24 mouse cellular contexts compared by ENCODE assay signal in the genomic region with DNA sequence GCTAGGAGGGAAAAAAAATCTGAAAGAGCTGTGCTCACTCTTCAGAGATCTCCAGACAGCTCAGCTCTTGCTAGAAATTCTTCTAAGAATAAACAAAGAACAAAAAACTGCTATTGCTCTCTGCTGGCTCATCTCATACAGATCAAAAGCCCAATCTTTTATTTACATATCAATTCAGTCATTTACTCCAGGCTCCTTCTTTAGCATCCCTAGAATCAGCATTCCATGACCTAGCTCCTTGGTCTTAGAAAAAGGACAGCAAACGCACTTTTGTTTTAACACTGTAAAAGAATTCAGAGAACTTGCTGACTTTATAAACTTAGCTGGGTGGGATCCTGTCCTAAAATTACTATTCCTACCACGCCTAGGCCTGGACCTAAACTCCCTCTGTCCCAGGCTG. TPM values are rescaled to one million over a fixed set of nuclear protein-coding genes. Genes with fewer than 3 reads are reported as not detected.
A peak's percentile ranks its signal among the peaks of the same experiment; 100 is the strongest.
DNase-seq lines count a peak whose midpoint lies in the region; ATAC-seq and TF ChIP-seq lines count a peak whose summit lies in the region.
"Had no signal": no experiment of that assay in that cellular context is flagged by ENCODE, and none has a peak within 500 bp of the region (broad histone marks: within the 10 kb centered on the region; RNA-seq: fewer than 3 reads in every experiment).

No protein-coding gene starts in this region.

- no peak for TF ChIP-seq CTCF in heart, postnatal 0 days (IDR thresholded peaks at IDR 0.05; ENCODE audit: low read depth)

- intact Hi-C loops in heart, postnatal 14 days (cut with DNase I): no loop called here

- peaks cover 23% of the 10 kb centered on the region for H3K4me1 ChIP-seq in heart, postnatal 0 days (ENCODE audit: control insufficient read depth, insufficient read depth)
- H3K4me1 ChIP-seq: forebrain, embryonic 10.5 days; forebrain, embryonic 13.5 days; hindbrain, embryonic 10.5 days; hindbrain, embryonic 13.5 days; intestine, embryonic 15.5 days had no signal

- H3K36me3 ChIP-seq in heart, postnatal 0 days (replicated peaks; ENCODE audit: control insufficient read depth, insufficient read depth, low read length): 0 out of 2 replicates have a peak, but pooled peaks cover 4% of the 10 kb centered on the region
- H3K36me3 ChIP-seq: forebrain, embryonic 10.5 days; hindbrain, embryonic 10.5 days; hindbrain, embryonic 13.5 days; intestine, embryonic 15.5 days had no signal

- no peaks in the 10 kb centered on the region for H3K9me3 ChIP-seq in heart, postnatal 0 days (replicated peaks; ENCODE audit: control insufficient read depth, low read length)
- H3K9me3 ChIP-seq: forebrain, embryonic 10.5 days; forebrain, embryonic 13.5 days; heart, embryonic 12.5 days; hindbrain, embryonic 10.5 days; hindbrain, embryonic 13.5 days; intestine, embryonic 15.5 days had no signal

- no peak overlapping the region for H3K9ac ChIP-seq in heart, postnatal 0 days (replicated peaks; ENCODE audit: low read depth, low read length)
- H3K9ac ChIP-seq: forebrain, embryonic 13.5 days; heart, embryonic 12.5 days; hindbrain, embryonic 13.5 days; intestine, embryonic 15.5 days had no signal

- H3K4me2 ChIP-seq in heart, postnatal 0 days (ENCODE audit: low read depth, low read length): no peak overlapping the region
- H3K4me2 ChIP-seq: forebrain, embryonic 13.5 days; heart, embryonic 12.5 days; hindbrain, embryonic 13.5 days; intestine, embryonic 15.5 days had no signal

- WGBS in heart, postnatal 0 days: 82% methylated on average over 2 of the region's 2 CpGs

- no peak for DNase-seq in frontal cortex, adult 2 months (ENCODE audit: extremely low spot score in 1 of 2, low spot score in 1 of 2)
- no peak for DNase-seq in heart, postnatal 0 days (ENCODE audit: low spot score)
- DNase-seq in heart, postnatal 14 days: no peak
- DNase-seq in R1 (ENCODE audit: low read depth, low spot score): peak; percentile 80
- no peak for DNase-seq in B cell, adult 2 months
- DNase-seq: adrenal gland, adult 2 months; adrenal gland, postnatal 14 days; cerebellum, adult 11 months; cerebellum, adult 2 months; cerebellum, adult 9-11 months; gastrocnemius, postnatal 25 days; heart, adult 18-20 months; kidney, adult 11 months; kidney, adult 8-10 months had no signal

- H3K27me3 ChIP-seq in heart, postnatal 0 days (ENCODE audit: control insufficient read depth, insufficient read depth, low read length): no peaks in the 10 kb centered on the region
- H3K27me3 ChIP-seq: CH12.LX; forebrain, embryonic 13.5 days; heart, embryonic 12.5 days; hindbrain, embryonic 13.5 days; intestine, embryonic 15.5 days had no signal

- peak; percentile 51; the same call in 1 of the 2 replicates for ATAC-seq in frontal cortex, adult (ENCODE audit: low TSS enrichment)
- ATAC-seq in heart, postnatal 0 days (ENCODE audit: insufficient read depth, low read depth): no peak
- ATAC-seq: forebrain, embryonic 13.5 days; forebrain, embryonic 16.5 days; hindbrain, embryonic 16.5 days; intestine, embryonic 15.5 days had no signal

- TF ChIP-seq EP300 in heart, postnatal 0 days (IDR thresholded peaks at IDR 0.05; ENCODE audit: low read depth): no peak

- H3K27ac ChIP-seq in heart, postnatal 0 days (ENCODE audit: low read depth): peak overlapping the region; percentile 81
- H3K27ac ChIP-seq: forebrain, embryonic 10.5 days; forebrain, embryonic 13.5 days; hindbrain, embryonic 10.5 days; hindbrain, embryonic 13.5 days; intestine, embryonic 15.5 days had no signal

- no peak overlapping the region for H3K4me3 ChIP-seq in heart, postnatal 0 days (ENCODE audit: low read depth, low read length)
- H3K4me3 ChIP-seq: forebrain, embryonic 10.5 days; forebrain, embryonic 13.5 days; heart, embryonic 12.5 days; hindbrain, embryonic 10.5 days; hindbrain, embryonic 13.5 days; intestine, embryonic 15.5 days had no signal

RNA-seq across cellular contexts. Expression of gene Prkaa2, which starts 21.0 kb away (rescaled TPM):
- 9.6 and 11.5 TPM in 2 replicates for polyA plus RNA-seq in frontal cortex, adult 2 months (2012; rRNA removed)
- total RNA-seq in heart, postnatal 0 days (2014; rRNA removed; ENCODE audit: low replicate concordance): 64.3 and 83.6 TPM in 2 replicates
- polyA plus RNA-seq in heart, postnatal 0 days (2015; fragmentation: Nextera tagmentation; extraction: Ambion mirVana): 32.5 and 35.6 TPM in 2 replicates
- 10 to 100 TPM; 66.3 to 68.0 TPM for total RNA-seq in heart, postnatal 14 days (2021)
